Mouse (Mus musculus) G1E (cell line): ENCODE results near the gene Wwox. TPM values are rescaled to one million over a fixed set of nuclear protein-coding genes. Genes with fewer than 3 reads are reported as not detected.

Source experiments
- ATAC-seq: 2 replicates; pipeline ENCODE4 v1.8.0; 2016; ENCODE audit warnings: mild to moderate bottlenecking; ENCODE audit not compliant: insufficient number of reproducible peaks, poor library complexity, low FRiP score, severe bottlenecking; ENCODE audit errors: extremely low read depth
- DNase-seq: peaks from one replicate; pipeline ENCODE4 v3.0.0; 2012; ENCODE audit warnings: low spot score
- H3K27me3 ChIP-seq: 2 replicates; pipeline ENCODE4 v1.6.1; 2012; ENCODE audit warnings: mild to moderate bottlenecking, low read length, inconsistent platforms; ENCODE audit not compliant: insufficient read depth
- H3K36me3 ChIP-seq: replicated peaks from 2 replicates; pipeline ENCODE3; 2012; ENCODE audit warnings: mild to moderate bottlenecking, inconsistent platforms
- H3K4me1 ChIP-seq: 2 replicates; pipeline ENCODE4 v1.6.1; 2012; ENCODE audit warnings: low read depth, low read length, inconsistent platforms, mixed read lengths; ENCODE audit not compliant: insufficient read depth
- H3K4me3 ChIP-seq: 2 replicates; pipeline ENCODE4 v1.5.1; 2012; ENCODE audit warnings: low read depth, mild to moderate bottlenecking, inconsistent platforms, low read length, moderate library complexity, mixed read lengths
- H3K9me3 ChIP-seq: replicated peaks from 2 replicates; pipeline ENCODE4 v1.6.1; 2012; ENCODE audit warnings: inconsistent platforms
- CTCF ChIP-seq: IDR thresholded peaks from 2 replicates; pipeline ENCODE4 v1.5.1; 2012; ENCODE audit warnings: low read depth, low read length, inconsistent platforms, mixed read lengths
- GATA1 ChIP-seq: IDR thresholded peaks from 2 replicates; pipeline ENCODE4 v1.6.1; 2012; ENCODE audit warnings: borderline replicate concordance, low read length, inconsistent platforms, mixed read lengths
- GATA2 ChIP-seq: IDR thresholded peaks from 2 replicates; pipeline ENCODE4 v1.6.1; 2012; ENCODE audit warnings: low read depth, low read length, inconsistent platforms, borderline replicate concordance
- POLR2AphosphoS5 ChIP-seq: IDR thresholded peaks from 2 replicates; pipeline ENCODE4 v1.6.1; 2012; ENCODE audit warnings: low read depth, low read length, inconsistent platforms; ENCODE audit not compliant: insufficient replicate concordance
- TAL1 ChIP-seq: conservative IDR thresholded peaks from 2 replicates; pipeline ENCODE4 v1.6.1; 2012; ENCODE audit warnings: low read depth, low read length, inconsistent platforms, mixed read lengths
- polyA plus RNA-seq: library from polyadenylated mRNA; stranded (reverse); fragments of >175 nt; gene quantifications from 2 replicates; pipeline ENCODE4 v1.2.3, GENCODE M21; 2012
- total RNA-seq, 2 experiments: library from RNA; stranded (forward) in 1 of 2; stranded (reverse) in 1 of 2; fragments of 200-1000 nt in 1 of 2; fragments of >200 nt in 1 of 2; fragmentation: Nextera tagmentation in 1 of 2; gene quantifications; 2 replicates each; pipeline ENCODE4 v1.2.3; 2014 to 2017

Gene Wwox
- total and polyA plus RNA-seq, 3 experiments, result 5.8 to 33.9 (median 7.2) TPM

DNA sequence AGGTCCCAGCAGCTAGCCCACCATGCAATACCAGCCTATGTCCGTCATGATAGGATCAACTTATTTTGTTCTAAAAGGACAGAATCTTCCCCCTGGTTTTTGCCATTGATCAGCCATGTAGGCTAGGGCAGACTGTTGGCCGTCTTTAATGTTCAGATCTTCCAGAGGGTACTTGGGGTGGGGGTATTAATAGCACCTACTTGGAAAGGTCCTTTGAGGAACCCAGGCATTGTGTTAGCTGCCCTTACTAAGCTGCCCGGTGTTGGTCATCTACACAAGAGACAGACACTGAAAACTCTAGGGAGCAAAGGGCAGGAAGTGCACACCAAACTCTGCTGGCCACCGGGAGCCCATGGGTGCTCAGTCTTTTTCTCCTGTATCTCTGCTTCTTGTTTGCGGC is 838.8 kb downstream of the Wwox start:
- Histone ChIP-seq H3K36me3 (no peaks in the 10 kb centered on the region), H3K27me3 (no peaks in the 10 kb centered on the region), H3K9me3 (peaks cover 48% of the 10 kb centered on the region), H3K4me1 (no peaks in the 10 kb centered on the region), H3K4me3 (no peak overlapping the region)
- ATAC-seq, result no peak
- no peak for DNase-seq
- no peak for TF ChIP-seq POLR2AphosphoS5
- no peak for TF ChIP-seq TAL1
- TF ChIP-seq CTCF, result no peak
- no peak for TF ChIP-seq GATA1
- no peak for TF ChIP-seq GATA2

DNA sequence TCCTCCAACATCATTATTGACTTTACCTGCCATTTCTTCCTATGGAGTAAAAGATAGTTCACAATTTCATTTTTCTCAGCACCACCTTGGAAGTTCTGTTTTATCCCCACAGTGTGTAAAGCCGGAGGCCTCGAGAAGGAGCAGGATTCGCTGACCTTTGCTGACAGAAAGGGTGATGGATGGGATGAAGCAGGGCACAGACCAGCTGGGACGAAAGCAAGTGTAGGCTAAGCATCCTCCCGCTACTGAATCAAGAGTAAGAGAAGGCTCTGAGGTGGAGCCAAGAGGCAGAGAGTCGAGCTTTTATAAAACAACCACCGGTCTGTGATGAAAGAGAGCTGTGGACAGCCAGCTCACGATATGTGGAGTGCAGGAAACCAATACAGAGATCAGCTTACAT is 850.8 kb downstream of the Wwox start:
- Histone ChIP-seq H3K27me3 (no peaks in the 10 kb centered on the region), H3K9me3 (peaks cover 47% of the 10 kb centered on the region), H3K4me3 (no peak overlapping the region), H3K4me1 (no peaks in the 10 kb centered on the region), H3K36me3 (no peaks in the 10 kb centered on the region)
- no peak for ATAC-seq
- DNase-seq, result no peak
- TF ChIP-seq GATA2 (no peak), POLR2AphosphoS5 (no peak), TAL1 (no peak), CTCF (no peak), GATA1 (no peak)

GRCm38 (mm10) chr8:115296760-115297159 is 857.3 kb downstream of the Wwox start:
- no peaks in the 10 kb centered on the region for H3K36me3 ChIP-seq
- TF ChIP-seq CTCF (no peak), POLR2AphosphoS5 (no peak), GATA1 (no peak), TAL1 (no peak), GATA2 (no peak)
- no peak for DNase-seq
- no peaks in the 10 kb centered on the region for H3K27me3 ChIP-seq
- ATAC-seq, result no peak
- no peaks in the 10 kb centered on the region for H3K4me1 ChIP-seq
- H3K4me3 ChIP-seq, result no peak overlapping the region
- peaks cover 67% of the 10 kb centered on the region for H3K9me3 ChIP-seq

- TF ChIP-seq POLR2AphosphoS5, result no peak
- TF ChIP-seq GATA1, result no peak
- TF ChIP-seq TAL1, result no peak
- TF ChIP-seq GATA2, result no peak
- no peak for TF ChIP-seq CTCF
- no peak overlapping the region for H3K4me3 ChIP-seq
- H3K27me3 ChIP-seq, result no peaks in the 10 kb centered on the region
- DNase-seq (no peak), ATAC-seq (no peak)
- H3K4me1 ChIP-seq, result no peaks in the 10 kb centered on the region
- H3K9me3 ChIP-seq, result peaks cover 73% of the 10 kb centered on the region
- H3K36me3 ChIP-seq, result no peaks in the 10 kb centered on the region
Measured at GRCm38 (mm10) chr8:115302484-115302883, 863.0 kb downstream of the Wwox start.

GRCm38 (mm10) chr8:115307412-115307811 is 868.0 kb downstream of the Wwox start:
- no peaks in the 10 kb centered on the region for H3K36me3 ChIP-seq
- H3K4me3 ChIP-seq, result no peak overlapping the region
- DNase-seq (no peak), ATAC-seq (no peak)
- no peaks in the 10 kb centered on the region for H3K4me1 ChIP-seq
- H3K27me3 ChIP-seq, result no peaks in the 10 kb centered on the region
- TF ChIP-seq GATA1 (no peak), POLR2AphosphoS5 (no peak), CTCF (no peak), GATA2 (no peak)
- peaks cover 72% of the 10 kb centered on the region for H3K9me3 ChIP-seq

GRCm38 (mm10) chr8:115311003-115311402 is 871.5 kb downstream of the Wwox start:
- H3K27me3 ChIP-seq, result no peaks in the 10 kb centered on the region
- H3K9me3 ChIP-seq, result peaks cover 66% of the 10 kb centered on the region
- H3K4me1 ChIP-seq, result no peaks in the 10 kb centered on the region
- DNase-seq (no peak), ATAC-seq (no peak)
- TF ChIP-seq GATA2, result no peak
- no peak for TF ChIP-seq TAL1
- TF ChIP-seq POLR2AphosphoS5, result no peak
- TF ChIP-seq GATA1, result no peak
- no peak for TF ChIP-seq CTCF
- no peak overlapping the region for H3K4me3 ChIP-seq
- H3K36me3 ChIP-seq, result no peaks in the 10 kb centered on the region
